8 mouse cellular contexts compared by ENCODE assay signal in the genomic region with DNA sequence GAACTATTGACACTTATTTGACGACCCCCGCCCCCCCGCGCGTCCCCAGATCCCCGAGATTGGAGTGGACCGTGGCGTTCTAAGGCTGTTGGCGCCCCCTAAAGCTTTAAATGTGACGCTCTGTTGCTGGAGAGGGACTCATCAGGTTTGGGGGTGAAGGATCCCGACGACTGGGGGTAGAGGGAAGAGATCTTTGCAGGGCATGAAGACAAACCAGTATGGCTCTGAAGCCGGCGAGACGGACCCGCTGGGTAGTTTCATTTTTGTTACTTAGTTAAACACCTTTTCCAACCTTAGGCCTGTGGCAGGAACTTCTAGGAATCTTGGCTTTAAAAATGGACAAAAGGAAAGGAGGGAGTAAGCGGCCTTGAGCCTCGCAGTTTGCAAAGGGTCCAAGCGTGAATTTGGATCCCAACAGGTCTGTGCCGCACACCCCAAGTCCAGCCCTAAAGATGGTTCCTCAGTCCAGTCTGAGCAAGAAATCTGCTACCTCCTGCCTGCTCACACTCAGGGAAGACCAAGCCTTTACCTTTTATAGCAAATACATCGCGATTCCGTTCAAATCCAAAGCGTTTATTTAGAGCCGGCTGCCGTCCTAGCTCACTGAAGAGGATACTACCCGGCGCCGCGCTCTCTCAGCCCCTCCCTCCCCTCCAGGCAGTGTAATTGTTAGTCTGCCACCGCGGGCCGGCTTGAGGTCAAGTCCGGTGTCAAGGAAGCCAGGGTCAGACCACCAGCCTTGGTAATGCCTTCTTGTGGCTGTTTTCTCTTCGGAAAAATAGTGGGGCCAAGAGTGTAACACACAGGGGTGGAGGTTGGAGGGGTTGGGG. TPM values are rescaled to one million over a fixed set of nuclear protein-coding genes. Genes with fewer than 3 reads are reported as not detected.
DNase-seq lines count a peak whose midpoint lies in the region; ATAC-seq lines count a peak whose summit lies in the region.

No protein-coding gene starts in this region.

- DNase-seq in layer of hippocampus, postnatal 14 days (ENCODE audit: low spot score in 2 of 2), result peak; percentile 18 to 33
- no peak for DNase-seq in layer of hippocampus, adult 9-11 months
- DNase-seq in adrenal gland, postnatal 36 days, result peak; percentile 50 to 60
- peak; percentile 78 for DNase-seq in kidney, postnatal 10 days
- DNase-seq in lung, postnatal 4 days, result peak; percentile 63 to 69
- DNase-seq in layer of hippocampus, adult 11-12 months (ENCODE audit: low spot score), result no peak

- 1% methylated on average over 35 of the region's 35 CpGs for WGBS in heart, embryonic 13.5 days
- WGBS in stomach, embryonic 16.5 days, result under 1% methylated on average over 35 of the region's 35 CpGs

- peak overlapping the region; percentile 74 for H3K4me3 ChIP-seq in heart, embryonic 13.5 days
- H3K4me3 ChIP-seq in stomach, embryonic 16.5 days (replicated peaks; ENCODE audit: low read length), result peak overlapping the region; percentile 75

- no peak for ATAC-seq in heart, embryonic 13.5 days (ENCODE audit: extremely low read depth, insufficient number of reproducible peaks, low FRiP score, low TSS enrichment)
- peak; percentile 54 for ATAC-seq in stomach, embryonic 16.5 days (ENCODE audit: insufficient read depth, low FRiP score)

- peak overlapping the region; percentile 83 for H3K9ac ChIP-seq in heart, embryonic 13.5 days
- peak overlapping the region; percentile 80 for H3K9ac ChIP-seq in stomach, embryonic 16.5 days (ENCODE audit: low read length)

- no peaks in the 10 kb centered on the region for H3K36me3 ChIP-seq in heart, embryonic 13.5 days
- H3K36me3 ChIP-seq in stomach, embryonic 16.5 days (ENCODE audit: control insufficient read depth, insufficient read depth, low read length), result no peaks in the 10 kb centered on the region

- peaks cover 30% of the 10 kb centered on the region for H3K27me3 ChIP-seq in heart, embryonic 13.5 days (replicated peaks)
- H3K27me3 ChIP-seq in stomach, embryonic 16.5 days (ENCODE audit: control insufficient read depth, insufficient read depth, low read length), result no peaks in the 10 kb centered on the region

- H3K9me3 ChIP-seq in heart, embryonic 13.5 days, result no peaks in the 10 kb centered on the region
- no peaks in the 10 kb centered on the region for H3K9me3 ChIP-seq in stomach, embryonic 16.5 days (replicated peaks; ENCODE audit: control insufficient read depth, low read length)

- H3K4me2 ChIP-seq in heart, embryonic 13.5 days, result peak overlapping the region; percentile 99
- peak overlapping the region; percentile 85 for H3K4me2 ChIP-seq in stomach, embryonic 16.5 days (ENCODE audit: low read depth, low read length)

- H3K4me1 ChIP-seq in heart, embryonic 13.5 days, result peaks cover 52% of the 10 kb centered on the region
- H3K4me1 ChIP-seq in stomach, embryonic 16.5 days (ENCODE audit: control insufficient read depth, insufficient read depth, low read length), result peaks cover 20% of the 10 kb centered on the region

- peak overlapping the region; percentile 47; the same call in 1 of the 2 replicates for H3K27ac ChIP-seq in heart, embryonic 13.5 days (replicated peaks)
- H3K27ac ChIP-seq in stomach, embryonic 16.5 days (ENCODE audit: low read length), result peak overlapping the region; percentile 84

RNA-seq across cellular contexts. Expression of gene Eva1a, which starts 1.7 kb away (rescaled TPM):
- 10 to 100 TPM; 16.2 to 17.9 TPM for total RNA-seq in layer of hippocampus, postnatal 14 days (2021)
- 1 to 10 TPM; 1.3 to 1.6 TPM for total RNA-seq in adrenal gland, postnatal 36 days (2021)
- 6.9 and 7.9 TPM in 2 replicates for polyA plus RNA-seq in heart, embryonic 13.5 days (2015; fragmentation: Nextera tagmentation; extraction: Ambion mirVana)
- 16.1 and 17.6 TPM in 2 replicates for polyA plus RNA-seq in stomach, embryonic 16.5 days (2015; fragmentation: Nextera tagmentation; extraction: Ambion mirVana)

Comparison
In these comparisons a context has a peak if more than half of its experiments do, and no peak if none do; other contexts are left out.
1. DNase-seq: peak in layer of hippocampus, postnatal 14 days (2 of 2), adrenal gland, postnatal 36 days (2 of 2), kidney, postnatal 10 days (single experiment) and lung, postnatal 4 days (2 of 2); none in layer of hippocampus, adult 9-11 months (single experiment) and layer of hippocampus, adult 11-12 months (single experiment).
2. RNA of gene Eva1a, which starts 1.7 kb away (total RNA-seq): 16.2 to 17.9 TPM in layer of hippocampus, postnatal 14 days; 1.3 to 1.6 TPM in adrenal gland, postnatal 36 days; every median in the first group is over 4 times any median in the second.